Mouse (Mus musculus): ENCODE measurements around the gene Olfr417. TPM values are rescaled to one million over a fixed set of nuclear protein-coding genes. Genes with fewer than 3 reads are reported as not detected.
"Not testable (repeated sequence)": the region's sequence is repeated elsewhere in the genome, so short reads cannot be mapped to it uniquely, and the experiment has no call there.

The Olfr417 gene
- polyA plus RNA-seq (2016; fragmentation: Nextera tagmentation; extraction: Ambion mirVana), result not detected in 2 replicates

DNA sequence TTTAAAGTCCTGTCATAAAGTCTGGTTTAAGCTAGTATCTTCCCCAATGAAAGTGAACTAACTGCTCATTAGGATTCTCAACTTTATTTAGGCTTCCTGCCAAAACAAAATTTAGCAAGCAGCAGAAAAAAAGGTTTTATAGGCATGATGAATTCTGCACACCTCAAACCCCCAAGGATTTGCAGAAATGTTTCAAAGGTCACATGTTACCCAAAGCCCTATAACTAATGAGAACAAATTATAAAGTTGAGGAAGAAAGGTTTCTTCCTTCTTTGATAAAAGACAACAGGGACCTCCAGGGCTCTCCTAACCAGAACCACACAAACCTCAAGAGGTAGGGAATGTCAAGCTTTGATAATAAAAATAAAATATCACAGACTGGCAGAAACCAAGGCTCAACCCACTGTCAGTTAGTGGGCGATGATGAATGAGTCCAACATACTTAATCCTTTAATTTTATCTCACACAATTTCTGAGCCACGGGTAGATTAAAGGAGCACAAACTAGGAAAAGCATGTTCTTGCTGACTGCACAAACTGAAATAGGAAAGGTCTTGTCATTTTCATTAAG, at the start of gene Olfr417:
Gene Olfr417, plus strand, starts transcription at position 241 of the 570 bp plus-strand sequence.
- H3K27me3 ChIP-seq (replicated peaks), result no peaks in the 10 kb centered on the region
- no peak for ATAC-seq
- H3K4me3 ChIP-seq, result no peak within 1 kb of the TSS
- H3K4me2 ChIP-seq, result no peak within 1 kb of the TSS
- H3K9me3 ChIP-seq (replicated peaks), result no peaks in the 10 kb centered on the region
- no peak within 1 kb of the TSS for H3K9ac ChIP-seq
- H3K36me3 ChIP-seq, result no peaks in the 10 kb centered on the region
- WGBS (ENCODE audit: insufficient replicate concordance), result 25% methylated on average over 2 of the region's 2 CpGs
- H3K4me1 ChIP-seq, result no peaks in the 10 kb centered on the region
- no peak within 1 kb of the TSS for H3K27ac ChIP-seq

DNA sequence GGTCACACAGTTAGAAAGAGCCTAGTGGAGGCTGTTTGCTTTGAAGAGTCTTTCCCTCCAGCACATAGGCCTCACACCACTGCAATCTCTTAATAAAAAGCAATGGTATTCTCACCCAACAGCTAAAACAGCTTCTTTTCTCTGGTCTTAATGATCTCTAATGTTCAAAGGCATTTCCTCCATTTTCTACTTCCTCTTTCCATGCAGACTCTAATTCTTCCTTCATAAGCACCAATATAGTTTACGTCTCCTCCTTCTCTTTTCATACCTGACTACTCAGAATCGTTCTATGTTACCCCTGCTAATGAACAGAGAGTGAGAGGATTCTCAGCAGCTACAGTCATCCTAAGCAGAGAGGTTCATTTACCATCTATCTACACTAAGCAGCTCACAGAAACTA, 47.6 kb upstream of the Olfr417 start:
- Histone ChIP-seq H3K9ac (no peak overlapping the region), H3K4me3 (no peak overlapping the region), H3K36me3 (no peaks in the 10 kb centered on the region), H3K4me1 (no peaks in the 10 kb centered on the region), H3K4me2 (no peak overlapping the region), H3K27me3 (replicated peaks) (no peaks in the 10 kb centered on the region), H3K27ac (no peak overlapping the region), H3K9me3 (replicated peaks) (no peaks in the 10 kb centered on the region)
- ATAC-seq, result no peak
- 55% methylated on average over 2 of the region's 2 CpGs for WGBS (ENCODE audit: insufficient replicate concordance)

DNA sequence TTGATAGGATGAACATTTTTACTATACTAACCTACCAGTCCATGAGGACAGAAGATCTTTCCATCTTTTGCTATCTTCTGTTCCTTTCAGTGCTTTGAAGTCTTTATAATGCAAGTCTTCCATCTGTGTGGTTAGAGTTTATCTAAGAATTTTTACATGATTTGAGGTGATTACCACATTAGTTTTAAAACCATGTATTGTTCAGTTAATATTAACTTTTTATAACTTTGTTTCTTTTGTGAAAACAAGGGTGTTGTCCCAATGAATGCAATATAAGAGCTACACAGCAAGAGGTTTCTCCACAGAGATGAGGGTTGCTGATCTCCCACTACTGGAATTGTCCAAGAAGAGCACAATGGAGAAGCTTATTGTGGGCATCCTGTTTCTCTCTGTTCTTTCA, 34.7 kb upstream of the Olfr417 start, which contains the start of gene Mptx1:
Gene Mptx1, plus strand, starts transcription at position 301 of the 400 bp plus-strand sequence.
- Histone ChIP-seq H3K27me3 (replicated peaks) (no peaks in the 10 kb centered on the region), H3K9me3 (replicated peaks) (no peaks in the 10 kb centered on the region), H3K27ac (no peak within 1 kb of the TSS), H3K9ac (no peak within 1 kb of the TSS), H3K36me3 (no peaks in the 10 kb centered on the region), H3K4me1 (no peaks in the 10 kb centered on the region), H3K4me3 (no peak within 1 kb of the TSS), H3K4me2 (no peak within 1 kb of the TSS)
- no peak for ATAC-seq

DNA sequence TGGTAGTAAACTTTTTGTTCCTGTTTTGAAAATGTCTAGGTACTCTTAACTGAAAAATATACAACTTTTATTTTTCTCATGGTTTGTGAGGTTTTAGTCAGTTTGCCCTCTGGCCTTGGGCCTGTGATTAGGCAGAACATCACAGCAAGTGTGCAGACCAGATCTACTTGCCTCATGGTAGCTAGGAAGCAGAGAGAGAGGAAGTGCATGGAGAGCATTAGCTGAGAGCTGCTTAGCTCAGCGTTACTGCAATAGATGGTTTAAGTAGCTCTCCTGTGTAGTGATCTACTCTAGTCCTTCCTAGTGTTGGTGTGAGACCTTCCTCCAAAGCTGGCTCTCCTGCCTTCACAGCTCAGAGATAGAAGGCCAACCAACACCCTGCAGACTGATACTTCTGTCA, 11.3 kb upstream of the Olfr417 start:
- not testable (repeated sequence) for ATAC-seq; H3K4me3 ChIP-seq; H3K36me3 ChIP-seq; H3K27me3 ChIP-seq (replicated peaks); H3K9ac ChIP-seq; H3K4me2 ChIP-seq; H3K9me3 ChIP-seq (replicated peaks); H3K4me1 ChIP-seq; H3K27ac ChIP-seq
- WGBS (ENCODE audit: insufficient replicate concordance), result 29% methylated on average over 1 of the region's 1 CpGs

DNA sequence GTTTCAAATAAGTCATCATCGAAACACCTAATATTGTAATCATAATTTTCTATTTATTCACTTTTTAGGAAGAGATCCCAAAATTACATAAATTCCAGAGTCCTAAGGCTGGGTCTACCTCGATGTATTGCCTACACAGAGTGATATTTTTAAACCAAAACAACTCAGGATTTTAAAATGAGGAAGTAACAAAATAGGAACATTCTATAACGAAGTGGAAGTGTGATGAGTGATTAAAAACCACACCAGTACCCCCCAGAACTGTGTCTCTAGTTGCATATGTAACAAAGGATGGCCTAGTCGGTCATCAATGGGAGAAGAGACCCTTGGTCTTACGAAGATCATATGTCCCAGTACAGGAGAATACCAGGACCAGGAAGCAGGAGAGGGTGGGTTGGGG, 10.3 kb upstream of the Olfr417 start:
- Histone ChIP-seq H3K36me3 (no peaks in the 10 kb centered on the region), H3K27ac (no peak overlapping the region), H3K9me3 (replicated peaks) (no peaks in the 10 kb centered on the region), H3K27me3 (replicated peaks) (no peaks in the 10 kb centered on the region), H3K4me3 (no peak overlapping the region), H3K4me2 (no peak overlapping the region), H3K9ac (no peak overlapping the region), H3K4me1 (no peaks in the 10 kb centered on the region)
- no peak for ATAC-seq
- 28% methylated on average over 5 of the region's 5 CpGs for WGBS (ENCODE audit: insufficient replicate concordance)

DNA sequence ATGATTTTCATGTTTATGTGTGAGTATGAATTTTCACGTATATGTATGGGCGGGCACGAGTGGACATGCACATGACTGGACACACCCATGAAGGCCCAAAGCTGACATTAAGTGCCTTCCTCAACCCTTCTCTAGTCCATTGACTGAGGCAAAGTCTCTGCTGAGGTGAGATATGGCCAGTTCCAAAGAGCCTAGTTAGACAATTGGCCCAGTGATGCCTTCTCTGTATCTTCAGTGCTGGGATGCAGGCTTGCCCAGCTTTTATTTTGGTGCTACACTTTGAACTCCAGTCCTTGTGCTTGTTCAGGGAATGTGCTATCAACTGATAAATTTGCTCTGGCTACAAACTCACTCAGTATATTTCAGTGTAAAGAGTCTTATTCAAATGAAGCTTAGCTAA, 8.9 kb downstream of the Olfr417 start:
- H3K27me3 ChIP-seq (replicated peaks), result no peaks in the 10 kb centered on the region
- WGBS (ENCODE audit: insufficient replicate concordance), result 70% methylated on average over 3 of the region's 3 CpGs
- no peak overlapping the region for H3K4me3 ChIP-seq
- H3K4me1 ChIP-seq, result no peaks in the 10 kb centered on the region
- no peaks in the 10 kb centered on the region for H3K36me3 ChIP-seq
- ATAC-seq, result no peak
- H3K4me2 ChIP-seq, result no peak overlapping the region
- H3K27ac ChIP-seq, result no peak overlapping the region
- no peaks in the 10 kb centered on the region for H3K9me3 ChIP-seq (replicated peaks)
- H3K9ac ChIP-seq, result no peak overlapping the region

DNA sequence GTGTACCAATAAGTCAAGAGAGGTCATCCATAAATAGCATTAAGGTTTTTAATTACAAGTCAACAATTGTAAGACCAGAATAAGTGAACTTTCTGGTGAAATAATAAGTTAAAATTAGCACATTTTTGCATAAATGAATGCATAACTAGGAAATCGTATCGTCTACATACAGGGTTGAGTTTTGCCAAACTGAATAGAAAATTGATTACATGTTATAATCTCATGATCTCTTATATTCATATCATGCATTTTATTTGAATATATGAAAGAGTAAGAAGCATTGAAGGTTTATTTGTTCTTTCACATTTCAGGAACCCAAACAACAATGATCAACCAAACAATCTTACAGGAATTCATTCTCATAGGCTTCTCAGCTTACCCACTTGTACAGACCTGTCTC, 25.8 kb downstream of the Olfr417 start, which contains the start of gene Olfr248:
Gene Olfr248, plus strand, starts transcription at position 301 of the 400 bp plus-strand sequence.
- H3K9me3 ChIP-seq (replicated peaks), result no peaks in the 10 kb centered on the region
- no peak within 1 kb of the TSS for H3K4me3 ChIP-seq
- no peaks in the 10 kb centered on the region for H3K27me3 ChIP-seq (replicated peaks)
- no peaks in the 10 kb centered on the region for H3K4me1 ChIP-seq
- no peak for ATAC-seq
- H3K9ac ChIP-seq, result no peak within 1 kb of the TSS
- 72% methylated on average over 2 of the region's 2 CpGs for WGBS (ENCODE audit: insufficient replicate concordance)
- H3K36me3 ChIP-seq, result no peaks in the 10 kb centered on the region
- H3K4me2 ChIP-seq, result no peak within 1 kb of the TSS
- H3K27ac ChIP-seq, result no peak within 1 kb of the TSS

DNA sequence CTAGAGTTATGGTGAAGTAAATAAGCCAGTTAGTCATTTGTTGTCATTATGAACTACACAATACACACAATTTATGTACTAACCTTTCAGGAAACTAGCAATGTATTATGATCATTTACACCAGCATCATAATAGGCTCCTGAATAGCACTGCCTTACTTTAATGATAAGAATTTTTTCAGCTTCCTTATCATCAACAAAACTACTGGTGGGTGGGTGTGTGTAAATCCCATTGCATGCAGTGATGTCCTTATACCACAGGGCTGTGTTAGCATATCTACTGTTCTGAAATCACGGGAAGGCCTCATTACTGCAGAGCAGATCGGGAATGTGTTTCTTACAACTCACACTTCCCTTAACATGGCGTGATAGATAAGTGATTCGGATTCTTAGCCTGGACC, 58.0 kb downstream of the Olfr417 start:
- Histone ChIP-seq H3K27ac (no peak overlapping the region), H3K9me3 (replicated peaks) (no peaks in the 10 kb centered on the region), H3K4me1 (peaks cover 23% of the 10 kb centered on the region), H3K27me3 (replicated peaks) (no peaks in the 10 kb centered on the region), H3K4me3 (no peak overlapping the region), H3K9ac (no peak overlapping the region), H3K36me3 (no peaks in the 10 kb centered on the region), H3K4me2 (no peak overlapping the region)
- ATAC-seq, result peak; percentile 54
- whole genome bisulfite sequencing (ENCODE audit: insufficient replicate concordance), result 50% methylated on average over 4 of the region's 4 CpGs

DNA sequence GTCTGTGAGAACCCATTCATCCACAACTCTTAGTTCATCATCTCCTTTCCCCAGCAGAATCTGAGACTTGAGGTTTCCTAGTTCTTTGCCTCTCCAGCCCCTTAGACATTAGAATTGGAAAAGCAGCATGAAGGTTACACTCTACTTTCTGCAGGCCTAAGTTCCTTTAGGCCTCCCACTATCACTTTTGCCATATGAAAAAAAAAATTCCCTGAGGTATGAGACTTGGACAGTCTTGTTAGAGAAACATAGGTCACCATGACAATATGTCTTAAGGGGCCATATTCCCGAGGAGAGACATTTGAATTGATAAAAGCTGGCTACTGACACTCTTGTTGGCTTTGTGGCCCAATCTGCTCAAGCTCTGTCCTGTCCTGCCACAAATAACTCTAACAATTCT, 58.8 kb downstream of the Olfr417 start, which contains the start of gene Olfr414:
Gene Olfr414, plus strand, starts transcription at position 301 of the 400 bp plus-strand sequence.
- H3K4me3 ChIP-seq, result no peak within 1 kb of the TSS
- no peak within 1 kb of the TSS for H3K9ac ChIP-seq
- H3K4me2 ChIP-seq, result no peak within 1 kb of the TSS
- ATAC-seq, result no peak
- peaks cover 28% of the 10 kb centered on the region for H3K4me1 ChIP-seq
- H3K27me3 ChIP-seq (replicated peaks), result no peaks in the 10 kb centered on the region
- no peaks in the 10 kb centered on the region for H3K36me3 ChIP-seq
- WGBS (ENCODE audit: insufficient replicate concordance), result 42% methylated on average over 1 of the region's 1 CpGs
- H3K9me3 ChIP-seq (replicated peaks), result no peaks in the 10 kb centered on the region
- H3K27ac ChIP-seq, result no peak within 1 kb of the TSS

Other genes starting within 250 kb of the Olfr417 start
- gene Olfr231, start 244.0 kb upstream of the Olfr417 start, polyA plus RNA-seq (2016; fragmentation: Nextera tagmentation; extraction: Ambion mirVana), result not detected in 2 replicates
- gene Olfr424, start 233.6 kb upstream of the Olfr417 start, polyA plus RNA-seq (2016; fragmentation: Nextera tagmentation; extraction: Ambion mirVana), result not detected in 2 replicates
- gene Olfr420, start 209.5 kb upstream of the Olfr417 start, polyA plus RNA-seq (2016; fragmentation: Nextera tagmentation; extraction: Ambion mirVana), result 0.61 and 0.62 TPM in 2 replicates
- 46.8 and 50.0 TPM in 2 replicates for gene Spta1, start 192.3 kb upstream of the Olfr417 start, polyA plus RNA-seq (2016; fragmentation: Nextera tagmentation; extraction: Ambion mirVana)
- 0.08 and 0.20 TPM in 2 replicates for gene Olfr419, start 113.1 kb upstream of the Olfr417 start, polyA plus RNA-seq (2016; fragmentation: Nextera tagmentation; extraction: Ambion mirVana)
- gene Mptx1, start 34.6 kb upstream of the Olfr417 start, polyA plus RNA-seq (2016; fragmentation: Nextera tagmentation; extraction: Ambion mirVana), result not detected in 2 replicates
- gene Olfr248, start 25.9 kb downstream of the Olfr417 start, polyA plus RNA-seq (2016; fragmentation: Nextera tagmentation; extraction: Ambion mirVana), result not detected in 2 replicates
- 0.04 TPM in 1 of 2 replicates, not detected in the other for gene Olfr414, start 58.9 kb downstream of the Olfr417 start, polyA plus RNA-seq (2016; fragmentation: Nextera tagmentation; extraction: Ambion mirVana)
- not detected in 2 replicates for gene Olfr220, start 77.0 kb downstream of the Olfr417 start, polyA plus RNA-seq (2016; fragmentation: Nextera tagmentation; extraction: Ambion mirVana)
- 0.06 and 0.10 TPM in 2 replicates for gene Fmn2, start 136.7 kb downstream of the Olfr417 start, polyA plus RNA-seq (2016; fragmentation: Nextera tagmentation; extraction: Ambion mirVana)